Mouse (Mus musculus): Measurements from ENCODE around the gene Nalcn.

DNA sequence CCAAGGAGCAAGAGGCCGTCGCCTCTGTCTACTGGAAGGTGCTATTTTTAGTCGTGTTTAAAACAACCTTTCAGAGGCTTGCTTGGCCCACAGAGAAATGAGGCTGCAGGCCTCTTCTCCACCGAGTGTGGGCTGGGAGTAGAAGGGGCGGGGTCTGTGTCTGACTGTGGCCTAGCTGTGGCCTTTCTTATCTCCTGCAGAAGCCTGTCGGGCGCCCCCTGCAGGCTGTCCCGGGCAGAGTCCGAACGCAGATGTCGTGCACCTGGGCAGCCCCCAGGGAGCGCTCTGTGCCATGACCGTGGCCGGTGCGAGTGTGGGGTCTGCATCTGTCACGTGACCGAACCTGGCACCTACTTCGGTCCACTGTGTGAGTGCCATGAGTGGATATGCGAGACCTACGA, 34.1 kb upstream of the Nalcn start:
- TF ChIP-seq POLR2A (IDR thresholded peaks at IDR 0.05; ENCODE audit: borderline replicate concordance, extremely low read depth, insufficient read depth, insufficient read length, poor library complexity, severe bottlenecking) (no peak), CTCF (IDR thresholded peaks at IDR 0.05; ENCODE audit: borderline replicate concordance, extremely low read depth, insufficient read depth, insufficient read length) (peak; percentile 56; the same call in 1 of the 2 replicates)
